Mouse (Mus musculus) stomach, postnatal 0 days (tissue): ENCODE measurements around the gene Tgfbr1. TPM values are rescaled to one million over a fixed set of nuclear protein-coding genes. Genes with fewer than 3 reads are reported as not detected.

ENCODE experiments used
- ATAC-seq: fragments of 200-750 bp; cut with Nextera tagmentation; 2 replicates; pipeline ENCODE4 v1.8.0; 2017; ENCODE audit not compliant: low FRiP score, low TSS enrichment
- DNase-seq: peaks from one replicate; pipeline ENCODE4 v3.0.0-alpha.2; 2016; ENCODE audit warnings: low spot score
- H3K27ac ChIP-seq: fragments of 300-500 bp; sonication (generic); replicated peaks from 2 replicates; pipeline ENCODE4 v1.5.1; 2014; ENCODE audit warnings: mild to moderate bottlenecking, control low read depth
- H3K27me3 ChIP-seq: fragments of 300-500 bp; sonication (generic); 2 replicates; pipeline ENCODE4 v1.6.1; 2014; ENCODE audit warnings: low read length; ENCODE audit not compliant: control insufficient read depth, insufficient read depth
- H3K36me3 ChIP-seq: fragments of 300-500 bp; sonication (generic); 2 replicates; pipeline ENCODE4 v1.6.1; 2014; ENCODE audit warnings: low read length, mixed read lengths; ENCODE audit not compliant: control insufficient read depth, insufficient read depth
- H3K4me1 ChIP-seq: fragments of 300-500 bp; sonication (generic); replicated peaks from 2 replicates; pipeline ENCODE4 v1.6.1; 2014; ENCODE audit warnings: antibody characterized with exemption; ENCODE audit not compliant: control insufficient read depth, insufficient read depth
- H3K4me2 ChIP-seq: fragments of 300-500 bp; sonication (generic); replicated peaks from 2 replicates; pipeline ENCODE4 v1.6.1; 2014; ENCODE audit warnings: low read depth, mild to moderate bottlenecking, control low read depth, moderate library complexity
- H3K4me3 ChIP-seq: fragments of 300-500 bp; sonication (generic); 2 replicates; pipeline ENCODE4 v1.5.1; 2014; ENCODE audit warnings: low read depth, low read length, control low read depth
- H3K9ac ChIP-seq: fragments of 300-500 bp; sonication (generic); 2 replicates; pipeline ENCODE4 v1.6.1; 2014; ENCODE audit warnings: mild to moderate bottlenecking, low read length, control low read depth, mixed read lengths
- H3K9me3 ChIP-seq: fragments of 300-500 bp; sonication (generic); 2 replicates; pipeline ENCODE4 v1.6.1; 2016; ENCODE audit warnings: low read length; ENCODE audit not compliant: control insufficient read depth
- CTCF ChIP-seq: IDR thresholded peaks from 2 replicates; pipeline ENCODE4 v1.5.1; 2016; ENCODE audit warnings: antibody characterized with exemption, low read depth, mild to moderate bottlenecking, moderate library complexity
- EP300 ChIP-seq: optimal IDR thresholded peaks from 2 replicates; pipeline ENCODE3; 2016; ENCODE audit warnings: antibody characterized with exemption
- WGBS: fragments of 180-500 bp; shearing (Covaris S2); extraction: QIAGEN DNeasy Blood & Tissue Kit; methylation state at CpG from one replicate; pipeline ENCODE4 v1.1.7; 2014; 5-methylcytosine and 5-hydroxymethylcytosine counted together
- polyA plus RNA-seq: library from polyadenylated mRNA; unstranded; fragments of >200 nt; fragmentation: Nextera tagmentation; extraction: Ambion mirVana; gene quantifications from 2 replicates; pipeline ENCODE4 v1.2.1, GENCODE M21; 2015

Tgfbr1 gene
- polyA plus RNA-seq, 1 experiment from 2014 or later = 8.7 TPM

DNA sequence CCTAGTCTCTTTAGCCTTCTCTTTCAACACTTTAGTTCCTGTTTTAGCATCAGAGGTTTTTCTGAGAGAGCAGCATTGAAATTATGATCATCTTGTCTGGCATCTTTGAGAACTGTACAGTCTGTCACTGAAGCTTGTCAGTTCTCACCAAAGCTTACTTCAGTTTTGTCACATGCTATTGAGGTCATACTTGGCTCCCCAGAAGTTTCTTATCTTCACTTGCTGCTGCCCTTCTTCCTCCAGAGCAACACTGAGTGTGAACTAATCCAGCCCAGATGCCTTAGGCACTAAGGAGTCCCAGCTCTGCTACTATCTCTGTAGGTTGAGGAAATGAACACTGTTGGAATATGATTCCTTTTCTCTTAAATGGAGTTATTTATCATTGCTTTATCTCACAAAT lies 49.2 kb downstream of the Tgfbr1 start:
- no peak for TF ChIP-seq CTCF
- Histone ChIP-seq H3K9me3 (no peaks in the 10 kb centered on the region), H3K4me3 (no peak overlapping the region), H3K27me3 (no peaks in the 10 kb centered on the region), H3K36me3 (no peaks in the 10 kb centered on the region; the same call in 1 of the 2 replicates), H3K9ac (no peak overlapping the region), H3K4me2 (no peak overlapping the region), H3K27ac (no peak overlapping the region), H3K4me1 (no peaks in the 10 kb centered on the region)
- ATAC-seq (no peak), DNase-seq (no peak)

DNA sequence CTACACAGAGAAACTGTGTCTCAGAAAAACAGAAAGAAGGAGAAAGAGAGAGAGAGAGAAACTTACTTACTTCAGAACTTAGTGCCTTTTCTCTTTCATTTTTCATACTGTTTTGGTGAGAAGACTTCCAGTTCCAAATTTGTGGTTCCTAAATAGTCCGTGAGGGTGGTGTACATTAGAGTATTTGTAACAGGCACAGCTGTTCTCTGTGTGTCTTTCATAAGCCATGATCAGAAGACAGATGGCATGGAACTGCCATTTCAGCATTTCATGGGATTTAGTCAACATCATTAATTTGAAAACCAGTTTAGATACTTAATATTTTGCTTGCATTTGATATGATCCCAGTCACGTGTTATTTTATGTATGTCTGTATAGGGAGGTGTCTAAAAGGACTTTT lies 51.5 kb downstream of the Tgfbr1 start:
- H3K4me2 ChIP-seq = no peak overlapping the region
- TF ChIP-seq CTCF (no peak), EP300 (no peak)
- H3K27ac ChIP-seq = no peak overlapping the region
- no peaks in the 10 kb centered on the region for H3K9me3 ChIP-seq
- H3K27me3 ChIP-seq = no peaks in the 10 kb centered on the region
- DNase-seq = no peak
- no peaks in the 10 kb centered on the region for H3K4me1 ChIP-seq
- H3K9ac ChIP-seq = no peak overlapping the region
- H3K36me3 ChIP-seq = no peaks in the 10 kb centered on the region; the same call in 1 of the 2 replicates
- no peak for ATAC-seq
- no peak overlapping the region for H3K4me3 ChIP-seq
- 50% methylated on average over 2 of the region's 2 CpGs for WGBS

DNA sequence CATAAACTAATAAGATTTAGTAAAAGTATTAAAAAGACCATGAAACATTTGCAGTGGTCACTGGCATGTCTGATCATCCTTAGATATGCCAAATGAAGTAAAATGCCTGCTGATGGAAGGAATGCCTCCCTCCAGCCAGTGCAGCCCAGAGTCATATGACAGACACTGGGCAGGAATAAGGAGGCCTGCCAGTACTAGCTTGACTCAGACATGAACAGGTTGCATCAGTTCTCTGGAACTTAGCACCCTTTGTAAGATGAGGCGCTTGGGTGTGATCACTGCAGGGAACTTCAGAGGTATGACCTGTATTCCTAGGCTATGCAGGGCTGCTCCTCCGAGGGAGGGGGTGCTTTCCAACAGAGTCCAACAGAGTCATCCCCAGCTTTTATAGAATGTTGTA lies 54.1 kb downstream of the Tgfbr1 start:
- no peak overlapping the region for H3K4me2 ChIP-seq
- TF ChIP-seq CTCF (no peak), EP300 (no peak)
- no peak overlapping the region for H3K9ac ChIP-seq
- no peaks in the 10 kb centered on the region for H3K4me1 ChIP-seq
- no peak overlapping the region for H3K4me3 ChIP-seq
- DNase-seq (no peak), ATAC-seq (peak; percentile 38; the same call in 1 of the 2 replicates)
- 64% methylated on average over 2 of the region's 2 CpGs for WGBS
- H3K27ac ChIP-seq = no peak overlapping the region
- H3K27me3 ChIP-seq = no peaks in the 10 kb centered on the region
- peaks cover 4% of the 10 kb centered on the region for H3K36me3 ChIP-seq
- no peaks in the 10 kb centered on the region for H3K9me3 ChIP-seq

DNA sequence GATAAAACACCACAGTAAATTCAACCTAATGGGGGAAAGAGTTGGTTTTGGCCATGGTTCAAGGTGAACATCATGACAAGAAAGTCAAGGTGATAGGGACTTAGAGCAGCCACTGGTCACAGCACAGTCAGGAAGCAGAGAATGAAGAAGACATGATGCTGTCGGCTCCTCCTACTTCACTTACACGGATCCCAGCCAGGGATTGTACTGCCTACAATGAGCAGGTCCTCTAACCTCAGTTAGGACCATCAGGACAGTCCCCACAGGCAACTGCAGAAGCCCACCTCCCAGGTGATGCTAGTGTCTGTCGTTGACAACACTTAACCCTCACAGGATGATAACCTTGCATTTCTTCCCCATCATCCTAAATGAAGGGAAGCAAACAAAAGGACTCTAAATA lies 64.8 kb downstream of the Tgfbr1 start:
- Histone ChIP-seq H3K9me3 (no peaks in the 10 kb centered on the region), H3K36me3 (no peaks in the 10 kb centered on the region), H3K27ac (no peak overlapping the region), H3K4me3 (no peak overlapping the region), H3K27me3 (no peaks in the 10 kb centered on the region), H3K4me1 (no peaks in the 10 kb centered on the region), H3K9ac (no peak overlapping the region), H3K4me2 (no peak overlapping the region)
- no peak for TF ChIP-seq CTCF
- no peak for TF ChIP-seq EP300
- DNase-seq (no peak), ATAC-seq (no peak)
- WGBS = 62% methylated on average over 3 of the region's 3 CpGs

DNA sequence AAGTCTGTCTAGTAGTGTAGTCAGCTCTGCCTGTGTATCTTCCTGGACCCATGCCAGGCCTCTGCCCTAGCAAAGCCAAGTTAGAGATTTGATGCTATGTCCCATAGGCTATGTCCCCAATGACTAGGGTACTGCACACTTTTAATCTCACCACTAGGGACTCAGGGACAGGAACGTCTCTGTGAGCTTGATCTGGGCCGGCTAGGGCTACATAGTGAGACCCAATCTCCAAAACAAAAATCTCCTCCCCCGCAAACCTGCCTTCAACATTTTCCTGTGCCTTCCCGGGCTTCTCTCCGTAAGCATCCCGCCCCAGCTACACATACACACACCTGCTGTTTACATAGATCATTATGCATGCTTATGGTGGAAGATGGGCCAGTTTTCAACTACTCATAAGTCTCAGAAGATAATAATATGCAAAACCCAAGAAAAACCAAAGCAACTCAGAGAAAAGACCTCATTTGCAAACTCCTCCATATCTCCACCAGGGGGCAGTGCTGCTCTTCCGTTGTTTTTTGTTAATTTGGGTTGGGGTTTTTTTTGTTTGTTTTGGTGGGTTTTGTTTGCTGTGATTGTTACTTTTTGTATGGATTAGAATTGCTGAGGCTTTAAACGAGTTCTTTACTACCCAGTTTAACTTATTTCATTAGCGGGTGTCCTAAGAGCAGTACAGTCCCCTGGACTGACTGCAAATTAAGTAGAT lies 66.4 kb downstream of the Tgfbr1 start:
- ATAC-seq = no peak
- no peaks in the 10 kb centered on the region for H3K27me3 ChIP-seq
- no peak overlapping the region for H3K4me3 ChIP-seq
- TF ChIP-seq CTCF (peak; percentile 84), EP300 (no peak)
- H3K27ac ChIP-seq = no peak overlapping the region
- H3K4me1 ChIP-seq = no peaks in the 10 kb centered on the region
- no peak for DNase-seq
- H3K36me3 ChIP-seq = no peaks in the 10 kb centered on the region
- no peaks in the 10 kb centered on the region for H3K9me3 ChIP-seq
- 23% methylated on average over 9 of the region's 9 CpGs for WGBS
- no peak overlapping the region for H3K9ac ChIP-seq
- no peak overlapping the region for H3K4me2 ChIP-seq

DNA sequence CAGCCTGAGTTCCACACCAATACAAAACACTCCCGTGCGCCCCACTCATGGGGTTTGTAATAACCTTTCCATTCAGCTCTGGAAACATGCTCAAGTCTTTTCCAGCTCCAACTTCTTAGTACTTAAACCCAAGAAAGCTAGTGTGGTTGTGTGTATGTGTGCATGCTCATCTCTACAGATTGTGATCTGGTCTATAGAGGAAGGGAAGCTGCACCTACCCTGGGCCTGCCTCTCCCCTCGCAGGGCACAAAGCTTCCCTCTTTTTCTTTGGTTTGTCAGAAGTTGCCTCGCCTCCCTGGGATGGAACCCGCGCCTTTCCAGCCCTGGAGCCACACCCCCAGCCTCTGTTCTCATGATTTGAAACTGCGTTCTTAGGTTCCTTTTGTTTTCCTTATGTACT lies 67.2 kb downstream of the Tgfbr1 start:
- H3K4me2 ChIP-seq = no peak overlapping the region
- no peaks in the 10 kb centered on the region for H3K4me1 ChIP-seq
- H3K27me3 ChIP-seq = no peaks in the 10 kb centered on the region
- no peak overlapping the region for H3K27ac ChIP-seq
- TF ChIP-seq EP300 (no peak), CTCF (no peak)
- no peak for DNase-seq
- H3K9me3 ChIP-seq = no peaks in the 10 kb centered on the region
- no peaks in the 10 kb centered on the region for H3K36me3 ChIP-seq
- no peak overlapping the region for H3K9ac ChIP-seq
- H3K4me3 ChIP-seq = no peak overlapping the region
- 39% methylated on average over 7 of the region's 7 CpGs for WGBS
- no peak for ATAC-seq
